Mouse (Mus musculus): ENCODE results near the gene Acss3.

Acss3 gene

GRCm38 (mm10) chr10:107021118-107021517 is 102.3 kb downstream of the Acss3 start:
- no peak for DNase-seq (ENCODE audit: low read depth in 1 of 2, low spot score in 2 of 2)

- no peak for DNase-seq (ENCODE audit: low read depth in 1 of 2, low spot score in 2 of 2)
Observed at GRCm38 (mm10) chr10:107011142-107011541, 112.3 kb downstream of the Acss3 start.

GRCm38 (mm10) chr10:106998052-106998625 is 125.3 kb downstream of the Acss3 start:
- no peak for DNase-seq (ENCODE audit: low read depth in 1 of 2, low spot score in 2 of 2)

GRCm38 (mm10) chr10:106989478-106989877 is 134.0 kb downstream of the Acss3 start:
- DNase-seq (ENCODE audit: low read depth in 1 of 2, low spot score in 2 of 2), result no peak

GRCm38 (mm10) chr10:106975193-106976141 is 148.0 kb downstream of the Acss3 start:
- no peak for DNase-seq (ENCODE audit: low read depth in 1 of 2, low spot score in 2 of 2)

GRCm38 (mm10) chr10:106959026-106959425 is 164.4 kb downstream of the Acss3 start:
- DNase-seq (ENCODE audit: low read depth in 1 of 2, low spot score in 2 of 2), result no peak

- DNase-seq (ENCODE audit: low read depth in 1 of 2, low spot score in 2 of 2), result no peak
Observed at GRCm38 (mm10) chr10:106941380-106941779, 182.1 kb downstream of the Acss3 start.

- DNase-seq (ENCODE audit: low read depth in 1 of 2, low spot score in 2 of 2), result no peak
Observed at GRCm38 (mm10) chr10:106939441-106939840, 184.0 kb downstream of the Acss3 start.

GRCm38 (mm10) chr10:106938851-106939250 is 184.6 kb downstream of the Acss3 start:
- no peak for DNase-seq (ENCODE audit: low read depth in 1 of 2, low spot score in 2 of 2)

GRCm38 (mm10) chr10:106936996-106937395 is 186.5 kb downstream of the Acss3 start:
- no peak for DNase-seq (ENCODE audit: low read depth in 1 of 2, low spot score in 2 of 2)

GRCm38 (mm10) chr10:106932571-106933073 is 190.8 kb downstream of the Acss3 start:
- no peak for DNase-seq (ENCODE audit: low read depth in 1 of 2, low spot score in 2 of 2)

- no peak for DNase-seq (ENCODE audit: low read depth in 1 of 2, low spot score in 2 of 2)
Observed at GRCm38 (mm10) chr10:106928576-106929332, 194.7 kb downstream of the Acss3 start.

- no peak for DNase-seq (ENCODE audit: low read depth in 1 of 2, low spot score in 2 of 2)
Observed at GRCm38 (mm10) chr10:106924798-106925197, 198.7 kb downstream of the Acss3 start.

GRCm38 (mm10) chr10:106924334-106924733 is 199.1 kb downstream of the Acss3 start:
- no peak for DNase-seq (ENCODE audit: low read depth in 1 of 2, low spot score in 2 of 2)

GRCm38 (mm10) chr10:106914822-106915221 is 208.6 kb downstream of the Acss3 start:
- DNase-seq (ENCODE audit: low read depth in 1 of 2, low spot score in 2 of 2), result no peak

GRCm38 (mm10) chr10:106914275-106914674 is 209.2 kb downstream of the Acss3 start:
- no peak for DNase-seq (ENCODE audit: low read depth in 1 of 2, low spot score in 2 of 2)

GRCm38 (mm10) chr10:106913032-106913431 is 210.4 kb downstream of the Acss3 start:
- no peak for DNase-seq (ENCODE audit: low read depth in 1 of 2, low spot score in 2 of 2)

GRCm38 (mm10) chr10:106910108-106910507 is 213.4 kb downstream of the Acss3 start:
- no peak for DNase-seq (ENCODE audit: low read depth in 1 of 2, low spot score in 2 of 2)

- DNase-seq (ENCODE audit: low read depth in 1 of 2, low spot score in 2 of 2), result no peak
Observed at GRCm38 (mm10) chr10:106896351-106896750, 227.1 kb downstream of the Acss3 start.
